Mouse (Mus musculus) olfactory bulb, adult 2 months (tissue): ENCODE results near the gene Crim1. TPM values are rescaled to one million over a fixed set of nuclear protein-coding genes. Genes with fewer than 3 reads are reported as not detected.

Experiments
- H3K27ac ChIP-seq: fragments of 200-500 bp; 2 replicates; pipeline ENCODE4 v1.5.1; 2012; ENCODE audit warnings: low read depth, low read length; ENCODE audit not compliant: insufficient read depth
- H3K4me1 ChIP-seq: fragments of 200-500 bp; 2 replicates; pipeline ENCODE4 v1.6.1; 2012; ENCODE audit warnings: low read length; ENCODE audit not compliant: control insufficient read depth, insufficient read depth
- H3K4me3 ChIP-seq: fragments of 200-500 bp; 2 replicates; pipeline ENCODE4 v1.5.1; 2012; ENCODE audit warnings: mild to moderate bottlenecking, low read depth, low read length, moderate library complexity; ENCODE audit not compliant: insufficient read depth
- CTCF ChIP-seq: fragments of 200-500 bp; IDR thresholded peaks from 2 replicates; pipeline ENCODE4 v1.5.1; 2012; ENCODE audit warnings: low read depth, mild to moderate bottlenecking, low read length, moderate library complexity; ENCODE audit not compliant: insufficient read depth
- POLR2A ChIP-seq: fragments of 200-500 bp; IDR thresholded peaks from 2 replicates; pipeline ENCODE4 v1.6.1; 2012; ENCODE audit warnings: mild to moderate bottlenecking, low read depth, low read length, moderate library complexity; ENCODE audit not compliant: insufficient read depth
- WGBS: fragments of 180-500 bp; shearing (Covaris S2); methylation state at CpG from one replicate; pipeline ENCODE4 v1.1.7; 2018; 5-methylcytosine and 5-hydroxymethylcytosine counted together
- polyA plus RNA-seq: library from polyadenylated mRNA; stranded (reverse); fragments of >200 nt; gene quantifications from 2 replicates; pipeline ENCODE4 v1.2.4, GENCODE M21; 2012; ENCODE audit warnings: low replicate concordance; ENCODE audit not compliant: missing spikeins, insufficient read depth, insufficient read length

The Crim1 gene
- polyA plus RNA-seq, 1 experiment: not detected

DNA sequence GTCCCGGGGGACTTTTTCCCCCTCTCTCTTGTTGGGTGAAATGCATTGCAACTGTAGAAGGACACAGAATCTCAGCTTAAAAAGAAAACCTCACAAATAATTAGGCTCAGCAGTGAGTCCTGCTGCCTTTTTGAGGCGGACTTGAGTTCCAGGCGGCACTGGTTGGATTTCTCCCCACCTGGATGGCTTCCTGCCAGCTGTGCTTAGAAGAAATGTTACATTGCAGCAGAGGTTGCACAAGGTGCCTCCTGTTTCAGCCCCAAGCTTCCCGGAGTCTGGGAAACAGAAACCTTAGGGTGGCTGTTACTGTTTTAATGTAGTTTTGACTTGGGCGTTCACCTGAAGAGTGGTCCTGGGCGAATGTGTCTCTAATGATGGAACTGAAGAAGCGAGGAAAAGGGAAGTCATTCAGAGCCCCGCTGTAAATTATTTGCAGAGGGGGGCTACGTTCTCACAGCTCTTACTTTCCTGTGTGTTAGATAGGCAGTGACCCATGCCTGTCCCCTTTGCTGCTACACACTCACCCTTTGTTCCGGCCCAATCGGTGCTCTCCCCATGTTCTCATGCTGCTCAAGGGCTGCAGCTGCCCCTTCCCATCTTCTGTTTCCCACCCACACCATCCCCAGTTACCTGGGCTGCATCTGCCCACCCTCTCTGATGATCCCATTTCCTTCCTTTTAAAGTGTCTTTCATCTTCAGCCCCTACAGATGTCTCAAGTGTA is 83.4 kb downstream of the Crim1 start:
- TF ChIP-seq CTCF (no peak), POLR2A (no peak)
- H3K4me1 ChIP-seq: no peaks in the 10 kb centered on the region
- no peak overlapping the region for H3K27ac ChIP-seq
- 86% methylated on average over 11 of the region's 11 CpGs for WGBS
- no peak overlapping the region for H3K4me3 ChIP-seq

DNA sequence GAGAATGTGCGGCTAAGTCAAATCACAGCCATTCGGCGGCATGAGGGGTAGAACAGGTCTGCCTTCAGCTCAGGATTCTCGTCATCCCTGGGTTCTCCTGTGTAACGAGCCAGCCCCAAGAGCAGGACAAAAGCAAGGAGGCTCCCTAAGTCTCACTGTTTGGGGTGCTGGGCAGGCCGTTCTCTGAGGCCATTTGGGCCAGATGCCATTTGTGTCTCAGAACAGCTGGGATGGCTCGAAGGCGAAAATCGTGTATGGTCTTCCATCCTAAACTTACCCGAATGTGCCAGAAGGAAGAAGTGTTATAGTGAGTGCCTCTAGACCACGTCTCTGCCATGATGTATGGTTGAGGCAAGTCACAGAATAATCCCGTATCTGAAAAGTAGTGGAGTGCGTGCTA is 86.0 kb downstream of the Crim1 start:
- WGBS: 95% methylated on average over 13 of the region's 13 CpGs
- TF ChIP-seq POLR2A (no peak), CTCF (no peak)
- H3K4me3 ChIP-seq: no peak overlapping the region
- H3K4me1 ChIP-seq: no peaks in the 10 kb centered on the region
- H3K27ac ChIP-seq: no peak overlapping the region

DNA sequence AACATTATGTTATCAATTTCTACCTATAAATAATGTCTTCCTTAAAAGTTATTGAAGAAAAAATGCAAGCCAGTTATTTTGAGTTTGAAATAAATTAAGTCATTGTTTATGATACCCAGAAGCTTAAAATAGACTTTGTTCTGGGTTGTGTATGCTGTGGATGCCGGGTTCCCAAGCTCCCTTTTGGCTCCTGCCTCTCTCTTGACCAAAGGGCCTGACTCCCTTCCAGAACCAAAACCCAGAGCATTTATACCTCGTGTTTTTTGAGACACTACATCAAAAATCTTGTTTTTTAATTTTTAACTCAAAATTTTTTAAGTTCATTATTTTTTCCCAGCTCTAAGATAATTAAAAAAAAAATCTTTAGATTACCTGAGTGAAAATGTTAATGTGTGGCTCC is 87.3 kb downstream of the Crim1 start:
- 76% methylated on average over 2 of the region's 2 CpGs for WGBS
- Histone ChIP-seq H3K27ac (no peak overlapping the region), H3K4me1 (no peaks in the 10 kb centered on the region), H3K4me3 (no peak overlapping the region)
- no peak for TF ChIP-seq POLR2A
- no peak for TF ChIP-seq CTCF

DNA sequence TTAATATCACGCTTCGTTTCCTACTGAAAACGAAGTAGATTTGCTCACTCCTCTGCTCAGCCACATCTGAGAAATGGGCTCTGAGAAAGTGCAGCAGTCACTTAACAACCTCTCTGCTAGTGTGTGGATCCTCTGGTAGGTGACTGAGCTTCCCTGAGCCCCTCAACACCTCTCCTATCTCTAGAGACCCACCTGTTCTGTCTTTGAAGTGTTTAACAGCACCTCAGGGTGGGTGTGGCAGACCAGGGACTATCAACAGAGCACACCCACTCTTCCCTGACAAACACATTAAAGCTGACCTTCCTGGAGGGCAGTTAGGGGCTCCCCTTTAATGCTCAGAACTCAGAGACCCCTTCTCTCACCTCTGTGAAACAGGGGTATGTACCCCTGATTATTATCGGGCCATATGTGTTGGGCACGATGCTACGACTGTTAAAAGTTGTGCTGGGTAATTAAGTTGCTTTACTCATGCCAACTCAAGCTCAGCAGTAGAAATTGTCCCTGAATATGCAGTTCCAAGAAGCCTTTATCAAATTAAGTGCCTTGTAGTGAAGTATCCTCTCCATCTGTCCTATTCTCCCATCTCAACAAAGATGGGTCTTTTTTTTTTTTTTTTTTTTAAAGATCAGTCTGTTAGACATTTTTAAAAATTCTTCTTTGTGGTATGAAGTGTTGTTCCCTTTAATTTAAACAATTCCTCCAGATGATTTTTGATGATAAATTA is 90.3 kb downstream of the Crim1 start:
- TF ChIP-seq CTCF: no peak
- no peak for TF ChIP-seq POLR2A
- Histone ChIP-seq H3K4me1 (no peaks in the 10 kb centered on the region), H3K27ac (no peak overlapping the region), H3K4me3 (no peak overlapping the region)
- 89% methylated on average over 6 of the region's 6 CpGs for WGBS

DNA sequence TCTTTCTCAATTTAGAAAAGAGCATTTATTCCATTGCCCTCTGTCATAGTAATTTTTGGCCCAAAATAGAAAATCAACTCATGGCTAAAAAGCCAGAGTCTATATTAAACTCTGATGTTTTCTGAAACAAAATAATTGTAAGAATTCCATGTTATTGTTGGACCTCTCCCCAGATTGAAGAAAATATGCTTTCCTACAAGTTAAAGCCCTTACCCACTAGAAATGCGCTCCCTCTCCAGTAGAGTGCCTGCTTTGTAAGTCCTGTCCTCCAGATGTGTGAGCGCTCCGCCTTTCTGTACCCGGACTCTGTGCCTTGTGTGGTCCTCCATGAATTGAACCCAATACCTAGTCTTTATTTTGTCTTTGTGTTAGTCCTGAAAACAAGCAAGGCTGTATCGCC is 91.0 kb downstream of the Crim1 start:
- no peak for TF ChIP-seq POLR2A
- no peak for TF ChIP-seq CTCF
- 96% methylated on average over 5 of the region's 5 CpGs for WGBS
- Histone ChIP-seq H3K4me3 (no peak overlapping the region), H3K4me1 (no peaks in the 10 kb centered on the region), H3K27ac (no peak overlapping the region)

GRCm38 (mm10) chr17:78292301-78292700 is 92.3 kb downstream of the Crim1 start:
- 94% methylated on average over 7 of the region's 7 CpGs for WGBS

GRCm38 (mm10) chr17:78292827-78293488 is 92.9 kb downstream of the Crim1 start:
- no peak overlapping the region for H3K4me3 ChIP-seq
- H3K4me1 ChIP-seq: no peaks in the 10 kb centered on the region
- 97% methylated on average over 10 of the region's 10 CpGs for WGBS
- TF ChIP-seq POLR2A (no peak), CTCF (no peak)
- no peak overlapping the region for H3K27ac ChIP-seq

More at GRCm38 (mm10) chr17:78292301-78292700, 92.3 kb downstream of the Crim1 start:
- H3K4me3 ChIP-seq: no peak overlapping the region
- TF ChIP-seq POLR2A (no peak), CTCF (no peak)
- no peak overlapping the region for H3K27ac ChIP-seq
- H3K4me1 ChIP-seq: no peaks in the 10 kb centered on the region

DNA sequence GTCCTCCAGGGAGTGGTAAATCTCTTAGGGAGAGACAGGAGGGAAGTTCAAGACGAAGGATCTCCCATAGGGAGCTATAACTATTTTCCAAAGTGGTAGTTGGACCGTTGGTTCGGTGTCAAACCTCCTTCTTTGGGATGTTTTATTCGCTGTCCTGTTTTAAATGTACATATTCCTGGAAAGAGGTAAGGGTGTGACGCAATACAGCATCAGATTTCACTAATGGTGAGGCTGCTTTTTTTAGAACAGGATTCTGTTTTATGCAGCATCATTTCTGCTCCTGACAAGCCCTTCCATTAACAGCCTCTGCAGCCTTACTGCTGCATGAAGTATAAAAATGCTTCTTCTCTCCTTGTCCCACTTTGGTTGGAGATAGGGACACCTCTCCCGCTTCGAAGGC is 95.9 kb downstream of the Crim1 start:
- WGBS: 95% methylated on average over 7 of the region's 7 CpGs
- Histone ChIP-seq H3K4me3 (no peak overlapping the region), H3K4me1 (no peaks in the 10 kb centered on the region), H3K27ac (no peak overlapping the region)
- TF ChIP-seq CTCF: no peak
- TF ChIP-seq POLR2A: no peak

DNA sequence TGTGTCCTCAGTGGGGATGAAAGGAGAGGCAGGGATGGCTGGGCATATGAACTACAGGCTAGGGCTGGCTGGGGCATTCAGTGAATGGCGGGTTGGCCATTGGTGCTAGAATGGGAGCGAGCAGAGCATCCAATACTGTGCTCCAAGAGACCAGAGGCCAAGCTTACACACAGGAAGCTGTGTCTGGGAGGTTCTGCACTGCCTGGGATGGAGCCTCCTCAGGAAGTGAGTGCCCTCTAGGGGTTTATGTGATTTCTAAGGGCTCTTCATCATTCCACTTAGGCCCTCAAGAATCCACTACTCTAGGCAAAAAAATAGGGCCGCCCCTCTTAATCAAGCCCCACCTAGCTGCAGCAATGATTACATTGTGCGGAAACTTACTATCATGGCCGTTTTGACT is 98.1 kb downstream of the Crim1 start:
- no peaks in the 10 kb centered on the region for H3K4me1 ChIP-seq
- 82% methylated on average over 5 of the region's 5 CpGs for WGBS
- no peak overlapping the region for H3K27ac ChIP-seq
- H3K4me3 ChIP-seq: no peak overlapping the region
- TF ChIP-seq CTCF: no peak
- no peak for TF ChIP-seq POLR2A
